Mouse (Mus musculus) right cerebral cortex, postnatal 25 days (tissue): ENCODE measurements around the gene N4bp3.
"Not testable (repeated sequence)": the region's sequence is repeated elsewhere in the genome, so short reads cannot be mapped to it uniquely, and the experiment has no call there.

Source experiments
- DNase-seq: peaks from one replicate; pipeline ENCODE4 v3.0.0; 2022

Gene N4bp3

GRCm38 (mm10) chr11:51627425-51627824 lies 23.2 kb downstream of the N4bp3 start:
- peak; percentile 66 for DNase-seq

GRCm38 (mm10) chr11:51625187-51625820 lies 25.3 kb downstream of the N4bp3 start:
- no peak for DNase-seq

GRCm38 (mm10) chr11:51622971-51623491 lies 27.6 kb downstream of the N4bp3 start:
- peak; percentile 85 for DNase-seq

GRCm38 (mm10) chr11:51621776-51622175 lies 28.9 kb downstream of the N4bp3 start:
- DNase-seq = no peak

GRCm38 (mm10) chr11:51620084-51620483 lies 30.6 kb downstream of the N4bp3 start:
- DNase-seq = no peak

GRCm38 (mm10) chr11:51619409-51620060 lies 31.1 kb downstream of the N4bp3 start, which contains the start of gene Nhp2:
Gene Nhp2 (plus strand): TSS chr11:51619735.
- peak; percentile 84 for DNase-seq

GRCm38 (mm10) chr11:51618894-51619408 lies 31.7 kb downstream of the N4bp3 start:
- no peak for DNase-seq

GRCm38 (mm10) chr11:51617693-51618092 lies 32.9 kb downstream of the N4bp3 start:
- DNase-seq = peak; percentile 58

GRCm38 (mm10) chr11:51616113-51616512 lies 34.5 kb downstream of the N4bp3 start:
- not testable (repeated sequence) for DNase-seq

- DNase-seq = no peak
These were observed 35.0 kb downstream of the N4bp3 start for GRCm38 (mm10) chr11:51615601-51616000.

GRCm38 (mm10) chr11:51615129-51615528 lies 35.5 kb downstream of the N4bp3 start:
- DNase-seq = no peak

- DNase-seq = no peak
These were observed 36.4 kb downstream of the N4bp3 start for GRCm38 (mm10) chr11:51614256-51614655.

GRCm38 (mm10) chr11:51609940-51610339 lies 40.7 kb downstream of the N4bp3 start:
- not testable (repeated sequence) for DNase-seq

- DNase-seq = no peak
These were observed 41.3 kb downstream of the N4bp3 start for GRCm38 (mm10) chr11:51609266-51609909.

- DNase-seq = no peak
These were observed 43.4 kb downstream of the N4bp3 start for GRCm38 (mm10) chr11:51607096-51607738.

GRCm38 (mm10) chr11:51606447-51607095 lies 44.1 kb downstream of the N4bp3 start, which contains the start of gene Hnrnpab:
Gene Hnrnpab (minus strand): TSS chr11:51606847.
- DNase-seq = peak; percentile 96

- DNase-seq = peak; percentile 83
These were observed 44.8 kb downstream of the N4bp3 start for GRCm38 (mm10) chr11:51605602-51606446.

- no peak for DNase-seq
These were observed 48.4 kb downstream of the N4bp3 start for GRCm38 (mm10) chr11:51602253-51602652.

GRCm38 (mm10) chr11:51597553-51597952 lies 53.1 kb downstream of the N4bp3 start:
- no peak for DNase-seq

GRCm38 (mm10) chr11:51595459-51596083 lies 55.1 kb downstream of the N4bp3 start:
- DNase-seq = no peak
